Comparison of ENCODE assay signal across 8 mouse cellular contexts in the genomic region with DNA sequence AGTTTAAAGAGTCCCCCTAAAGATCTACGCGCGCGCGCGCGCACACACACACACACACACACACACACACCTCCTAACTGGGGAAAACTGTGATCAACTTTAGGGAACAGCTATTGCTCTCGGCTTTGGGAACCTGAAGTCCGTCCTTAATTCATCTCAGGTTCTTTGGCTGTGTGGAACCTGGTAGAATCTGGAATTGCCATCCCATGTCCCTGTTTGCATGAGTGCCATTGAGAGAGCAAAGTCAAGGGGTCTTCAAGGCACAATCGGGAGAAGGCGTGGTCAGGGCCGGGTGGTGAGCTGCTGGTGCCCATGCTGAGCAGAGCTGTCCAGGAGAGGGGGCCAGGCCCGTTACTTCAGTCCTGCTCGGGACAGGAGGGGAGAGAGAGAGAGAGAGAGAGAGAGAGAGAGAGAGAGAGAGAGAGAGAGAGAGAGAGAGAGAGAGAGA. TPM values are rescaled to one million over a fixed set of nuclear protein-coding genes. Genes with fewer than 3 reads are reported as not detected.
DNase-seq lines count a peak whose midpoint lies in the region; ATAC-seq and TF ChIP-seq lines count a peak whose summit lies in the region.

No protein-coding gene starts in this region.

- H3K4me2 ChIP-seq in midbrain, embryonic 14.5 days (ENCODE audit: low read length) = peak overlapping the region; percentile 81

- no peak for TF ChIP-seq CTCF in lung, adult 2 months (IDR thresholded peaks at IDR 0.05; ENCODE audit: insufficient read depth, low read length)

- H3K27ac ChIP-seq in midbrain, embryonic 14.5 days (replicated peaks; ENCODE audit: low read depth, low read length) = 0 out of 2 replicates have a peak overlapping the region, but pooled peaks have one; percentile 20

- no peak overlapping the region; the same call in 1 of the 2 replicates for H3K9ac ChIP-seq in midbrain, embryonic 14.5 days (replicated peaks; ENCODE audit: low read length)

- H3K4me1 ChIP-seq in lung, adult 2 months (ENCODE audit: control insufficient read depth, insufficient read depth, low read length) = no peaks in the 10 kb centered on the region; the same call in 1 of the 2 replicates
- peaks cover 18% of the 10 kb centered on the region for H3K4me1 ChIP-seq in midbrain, embryonic 14.5 days (ENCODE audit: control insufficient read depth, insufficient read depth, low read length)

- peak; percentile 16 for DNase-seq in lung, adult 2 months
- no peak for DNase-seq in lung, postnatal 14 days
- peak; percentile 22 for DNase-seq in brain, adult 2 months (ENCODE audit: low read depth, low spot score)
- DNase-seq in gastrocnemius, postnatal 14 days = peak; percentile 39
- DNase-seq in kidney, postnatal 25 days = peak; percentile 19 to 33
- peak; percentile 74 for DNase-seq in midbrain, embryonic 14.5 days
- DNase-seq in thymus, postnatal 4 days = peak; percentile 56
- DNase-seq in layer of hippocampus, postnatal 14 days (ENCODE audit: low spot score in 2 of 2) = no peak

- peak; percentile 77; the same call in 1 of the 2 replicates for ATAC-seq in midbrain, embryonic 14.5 days (ENCODE audit: low FRiP score, low TSS enrichment)

- WGBS in lung, adult 2 months = 3% methylated on average over 12 of the region's 14 CpGs
- 2% methylated on average over 14 of the region's 14 CpGs for WGBS in midbrain, embryonic 14.5 days

- intact Hi-C loops in gastrocnemius, postnatal 14 days (cut with DNase I; ENCODE audit: low total_unique reads) = loop anchor here (5.0 kb wide), 1 partner anchor 47 kb away; no protein-coding TSS in a partner anchor

- no peaks in the 10 kb centered on the region for H3K9me3 ChIP-seq in midbrain, embryonic 14.5 days (ENCODE audit: control insufficient read depth, low read length)

- H3K27me3 ChIP-seq in midbrain, embryonic 14.5 days (ENCODE audit: control insufficient read depth, insufficient read depth, low read length) = no peaks in the 10 kb centered on the region

- no peaks in the 10 kb centered on the region for H3K36me3 ChIP-seq in midbrain, embryonic 14.5 days (ENCODE audit: control insufficient read depth, insufficient read depth, low read length)

- no peak for TF ChIP-seq POLR2A in lung, adult 2 months (IDR thresholded peaks at IDR 0.05; ENCODE audit: borderline replicate concordance, extremely low read depth, low read depth, low read length)

- H3K4me3 ChIP-seq in lung, adult 2 months (replicated peaks; ENCODE audit: extremely low read depth, low read depth, low read length) = peak overlapping the region; percentile 29
- H3K4me3 ChIP-seq in midbrain, embryonic 14.5 days (replicated peaks; ENCODE audit: low read depth, low read length) = peak overlapping the region; percentile 60

RNA-seq across cellular contexts. Expression of a gene that starts 0.3 kb away (rescaled TPM):
- 5.3 and 8.4 TPM in 2 replicates for polyA plus RNA-seq in lung, adult 2 months (2012; rRNA removed)
- total RNA-seq in gastrocnemius, postnatal 14 days (2021) = 10 to 100 TPM; 68.1 to 86.4 TPM
- polyA plus RNA-seq in midbrain, embryonic 14.5 days (2014; fragmentation: Nextera tagmentation; extraction: Ambion mirVana) = 9.0 and 12.6 TPM in 2 replicates
- total RNA-seq in layer of hippocampus, postnatal 14 days (2021) = 1 to 10 TPM; 4.5 to 5.1 TPM

RNA-seq across cellular contexts. Expression of a gene that starts 11.8 kb away (rescaled TPM):
- polyA plus RNA-seq in lung, adult 2 months (2012; rRNA removed) = 2.2 and 21.5 TPM in 2 replicates
- total RNA-seq in gastrocnemius, postnatal 14 days (2021) = under 1 TPM; 0.33 to 0.80 TPM
- polyA plus RNA-seq in midbrain, embryonic 14.5 days (2014; fragmentation: Nextera tagmentation; extraction: Ambion mirVana) = 0.66 and 1.4 TPM in 2 replicates
- total RNA-seq in layer of hippocampus, postnatal 14 days (2021) = 1 to 10 TPM in 1 of 2 experiments, under 1 TPM in 1; 0.88 to 1.2 TPM

RNA-seq across cellular contexts. Expression of a gene that starts 34.6 kb away (rescaled TPM):
- polyA plus RNA-seq in lung, adult 2 months (2012; rRNA removed) = 276 and 321 TPM in 2 replicates
- 100 to 1,000 TPM; 847 to 987 TPM for total RNA-seq in gastrocnemius, postnatal 14 days (2021)
- 1,221 and 1,292 TPM in 2 replicates for polyA plus RNA-seq in midbrain, embryonic 14.5 days (2014; fragmentation: Nextera tagmentation; extraction: Ambion mirVana)
- total RNA-seq in layer of hippocampus, postnatal 14 days (2021) = 100 to 1,000 TPM; 500 to 526 TPM

Comparison
In these comparisons a context has a peak if more than half of its experiments do, and no peak if none do; other contexts are left out.
1. DNase-seq: peak in lung, adult 2 months (single experiment), brain, adult 2 months (single experiment), gastrocnemius, postnatal 14 days (single experiment), kidney, postnatal 25 days (2 of 2), midbrain, embryonic 14.5 days (single experiment) and thymus, postnatal 4 days (single experiment); none in lung, postnatal 14 days (single experiment) and layer of hippocampus, postnatal 14 days (0 of 2).
2. RNA of a gene that starts 0.3 kb away (total RNA-seq): 68.1 to 86.4 TPM in gastrocnemius, postnatal 14 days; 4.5 to 5.1 TPM in layer of hippocampus, postnatal 14 days; every median in the first group is over 10 times any median in the second.